Mouse (Mus musculus) effector memory CD4-positive, alpha-beta T cell, adult 5 months (primary cell): ENCODE results near the gene Olfr301. TPM values are rescaled to one million over a fixed set of nuclear protein-coding genes. Genes with fewer than 3 reads are reported as not detected.

Source experiments
- polyA plus RNA-seq: library from polyadenylated mRNA; unstranded; fragments of 100-300 nt; shearing (Covaris generic); gene quantifications from one replicate; pipeline ENCODE4 v1.2.1, GENCODE M21; 2017

Olfr301 gene
- not detected for polyA plus RNA-seq

GRCm38 (mm10) chr7:86403546-86403945, at the start of gene Olfr301:
Gene Olfr301 (plus strand): TSS chr7:86403846.

GRCm38 (mm10) chr7:86366828-86367227, 36.8 kb upstream of the Olfr301 start, which contains the start of gene Olfr305:
Gene Olfr305 (minus strand): TSS chr7:86366928.

GRCm38 (mm10) chr7:86386558-86386957, 17.1 kb upstream of the Olfr301 start, which contains the start of gene Olfr304:
Gene Olfr304 (minus strand): TSS chr7:86386658.

GRCm38 (mm10) chr7:86397689-86398088, 6.0 kb upstream of the Olfr301 start, which contains the start of gene Olfr303:
Gene Olfr303 (minus strand): TSS chr7:86397789.

GRCm38 (mm10) chr7:86459621-86460020, 56.0 kb downstream of the Olfr301 start, which contains the start of gene Olfr299:
Gene Olfr299 (plus strand): TSS chr7:86459921.

Other genes starting within 250 kb of the Olfr301 start
- not detected for gene Vmn2r75, start 232.1 kb upstream of the Olfr301 start, polyA plus RNA-seq
- gene Vmn2r76, start 157.5 kb upstream of the Olfr301 start, polyA plus RNA-seq: 0.09 TPM
- gene Olfr310, start 126.7 kb upstream of the Olfr301 start, polyA plus RNA-seq: not detected
- gene Olfr309, start 90.1 kb upstream of the Olfr301 start, polyA plus RNA-seq: not detected
- not detected for gene Olfr308, start 78.2 kb upstream of the Olfr301 start, polyA plus RNA-seq
- gene Olfr307, start 66.3 kb upstream of the Olfr301 start, polyA plus RNA-seq: not detected
- gene Olfr305, start 36.9 kb upstream of the Olfr301 start, polyA plus RNA-seq: not detected
- gene Olfr304, start 17.2 kb upstream of the Olfr301 start, polyA plus RNA-seq: not detected
- gene Olfr303, start 6.1 kb upstream of the Olfr301 start, polyA plus RNA-seq: not detected
- not detected for gene Olfr299, start 56.1 kb downstream of the Olfr301 start, polyA plus RNA-seq
- gene Olfr298, start 88.6 kb downstream of the Olfr301 start, polyA plus RNA-seq: not detected
- not detected for gene Olfr297, start 116.1 kb downstream of the Olfr301 start, polyA plus RNA-seq
- gene Olfr295, start 180.0 kb downstream of the Olfr301 start, polyA plus RNA-seq: 0.29 TPM
- not detected for gene Olfr294, start 212.8 kb downstream of the Olfr301 start, polyA plus RNA-seq
- gene Olfr293, start 245.2 kb downstream of the Olfr301 start, polyA plus RNA-seq: not detected